Mouse (Mus musculus): ENCODE data around the gene Chn2.

DNA sequence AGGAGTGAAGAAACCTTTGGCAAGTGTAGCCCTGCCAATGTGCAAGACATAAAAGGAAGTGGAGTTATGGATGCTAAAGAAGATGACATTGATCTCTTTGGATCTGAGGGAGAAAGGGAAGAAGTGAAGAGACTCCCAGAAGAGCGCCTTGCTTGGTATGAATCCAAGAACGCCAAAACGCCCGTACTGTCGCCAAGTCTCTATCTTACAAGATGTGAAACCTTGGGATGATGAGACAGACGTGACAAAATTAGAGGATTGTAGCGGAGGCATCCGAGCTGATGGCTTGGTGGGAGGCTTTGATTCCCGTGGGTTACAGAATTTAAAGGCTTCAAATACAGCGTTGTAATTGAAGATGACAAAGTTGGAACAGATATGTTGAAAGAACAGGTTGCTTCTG is 302.9 kb downstream of the Chn2 start:
- no peak for TF ChIP-seq CTCF (conservative IDR thresholded peaks at IDR 0.05; ENCODE audit: insufficient read depth, insufficient read length, low read depth, low read length)
- no peak for TF ChIP-seq POLR2A (IDR thresholded peaks at IDR 0.05; ENCODE audit: low read depth, low read length)

All from kidney, adult 2 months (tissue).